Mouse (Mus musculus) kidney, adult 2 months (tissue): ENCODE measurements around the gene Cpne7.

Experiments used
- CTCF ChIP-seq: fragments of 200-500 bp; conservative IDR thresholded peaks from 2 replicates; pipeline ENCODE4 v1.5.1; 2011; ENCODE audit warnings: low read depth, mild to moderate bottlenecking, control low read depth, low read length, moderate library complexity, mixed read lengths; ENCODE audit not compliant: insufficient read depth, insufficient read length
- POLR2A ChIP-seq: fragments of 200-500 bp; IDR thresholded peaks from one replicate; pipeline ENCODE4 v1.6.1; 2011; ENCODE audit warnings: low read depth, low read length, control low read depth

GRCm38 (mm10) chr8:123077213-123077612, 40.0 kb upstream of the Cpne7 start:
- no peak for TF ChIP-seq CTCF
- TF ChIP-seq POLR2A, result no peak
